Mouse (Mus musculus): ENCODE results near the gene Mapkap1.

Gene Mapkap1

DNA sequence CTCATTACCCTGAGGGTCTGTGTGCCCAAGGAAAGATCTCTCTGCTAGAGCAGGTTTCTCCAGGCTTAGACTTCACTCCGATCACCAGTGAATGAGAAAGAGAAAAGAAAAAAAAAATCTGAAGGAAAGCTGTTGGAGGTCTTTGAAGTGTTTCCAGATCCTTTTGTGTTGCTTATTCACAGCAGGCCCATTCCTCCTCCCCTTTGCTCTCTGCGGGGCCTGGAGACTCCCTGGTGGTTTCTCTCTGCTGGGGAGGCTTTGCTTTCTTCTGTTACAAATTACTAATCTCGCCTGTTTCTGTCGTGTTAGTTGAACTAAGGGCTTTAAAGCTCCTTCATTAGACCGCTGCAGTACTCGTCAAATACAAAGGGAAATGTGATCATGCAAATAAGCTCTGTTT, 163.8 kb downstream of the Mapkap1 start:
- in situ Hi-C loops (cut with MboI, MseI): no loop called here

GRCm38 (mm10) chr2:34571096-34571495, 164.5 kb downstream of the Mapkap1 start:
- in situ Hi-C loops (cut with MboI, MseI): no loop called here

DNA sequence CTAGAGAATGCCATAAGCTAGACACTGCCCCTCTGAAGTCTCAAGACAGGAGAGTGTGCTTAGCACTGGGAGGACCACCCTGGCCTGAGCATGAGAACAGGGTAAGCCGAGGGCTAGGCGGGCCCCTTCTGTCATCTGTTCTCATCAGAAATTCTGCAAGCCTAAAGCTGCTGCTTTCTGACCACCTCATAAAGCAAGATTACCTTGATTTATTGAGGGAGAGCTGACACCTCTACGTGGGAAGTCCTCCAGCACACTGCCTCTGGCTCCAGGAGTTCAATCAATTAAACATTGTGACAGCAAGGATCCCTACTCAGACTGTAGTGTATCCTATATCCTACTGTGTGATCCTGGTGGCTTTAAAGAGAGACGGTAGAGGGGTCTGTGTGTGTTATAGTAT, 166.5 kb downstream of the Mapkap1 start:
- in situ Hi-C loops (cut with MboI, MseI): no loop called here

DNA sequence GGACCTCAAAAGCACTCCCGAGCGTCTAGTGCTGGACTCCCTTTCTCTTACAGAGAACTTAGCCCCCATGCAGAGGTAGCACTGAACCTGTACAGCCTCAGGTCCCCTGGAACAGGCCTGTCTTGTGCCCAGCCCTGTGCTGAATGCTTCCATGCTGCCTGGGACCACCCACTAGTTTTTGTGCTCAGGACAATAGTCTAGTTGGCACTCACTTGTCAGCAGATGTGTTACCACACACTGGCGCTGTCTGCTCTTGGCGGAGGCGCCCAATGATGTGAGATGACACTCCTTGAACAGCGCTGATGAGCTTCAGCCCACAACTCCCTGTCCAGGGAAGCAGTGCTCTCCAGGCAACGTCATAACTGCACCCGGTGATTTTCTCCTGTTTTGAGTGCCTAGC, 182.0 kb downstream of the Mapkap1 start:
- in situ Hi-C loops (cut with MboI, MseI): no loop called here

DNA sequence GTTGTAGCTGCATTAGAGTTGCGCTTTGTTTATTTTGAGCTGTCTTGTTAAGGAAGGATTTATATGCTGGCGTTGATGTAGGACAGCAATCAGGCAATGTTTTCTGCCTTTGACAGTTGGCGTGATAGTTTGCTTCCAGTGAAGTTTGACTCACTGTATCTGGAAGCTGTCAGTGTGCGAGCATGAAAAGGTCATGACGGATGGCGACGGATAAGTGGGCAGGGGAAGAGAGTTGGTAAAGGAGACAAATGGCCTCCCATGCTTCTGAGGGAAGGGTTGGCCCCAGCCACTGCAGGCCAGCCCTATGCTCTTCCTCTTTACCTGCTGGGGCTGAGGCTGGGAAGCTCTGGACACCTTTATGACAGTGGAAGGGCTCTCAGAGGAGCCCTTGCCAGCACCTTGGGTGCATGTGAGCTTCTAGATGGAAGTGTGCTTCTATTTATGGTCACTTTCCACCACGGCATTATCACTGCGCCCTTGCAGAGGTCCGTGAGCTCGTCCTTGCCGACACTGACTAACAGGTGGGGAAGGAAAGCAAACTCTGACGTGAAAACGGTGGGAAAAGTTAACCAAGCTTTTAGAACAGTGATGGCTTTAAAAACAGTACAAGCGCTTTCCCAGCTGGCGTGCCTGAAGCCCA, 185.3 kb downstream of the Mapkap1 start:
- in situ Hi-C loops (cut with MboI, MseI): no loop called here

DNA sequence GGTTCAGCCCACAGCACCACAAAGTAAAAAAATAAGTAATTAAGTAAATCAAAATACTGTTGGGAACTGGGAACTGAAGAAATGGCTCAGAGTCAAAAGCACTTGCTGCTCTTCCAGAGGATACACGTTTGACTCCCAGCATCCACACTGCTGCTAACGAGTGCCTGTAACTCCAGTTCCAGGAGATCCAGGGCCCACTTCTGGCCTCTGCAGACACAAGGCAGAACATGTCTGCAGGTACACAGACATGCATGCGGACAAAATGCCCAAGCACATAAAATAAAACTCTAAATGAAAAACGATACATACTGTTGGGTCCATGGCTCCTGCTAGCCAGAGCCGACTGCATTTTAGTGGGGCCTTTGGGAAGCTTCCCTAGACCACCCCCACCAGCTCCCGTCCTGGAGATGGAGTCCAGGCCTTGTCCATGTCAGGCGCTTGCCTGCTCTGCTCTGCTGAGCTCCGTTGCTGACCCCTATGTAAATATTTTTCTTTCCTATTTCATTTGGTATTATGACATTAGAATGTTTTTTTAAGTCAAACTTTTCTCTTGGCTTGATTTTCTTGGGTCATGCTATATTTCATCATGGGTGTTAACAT, 185.9 kb downstream of the Mapkap1 start:
- in situ Hi-C loops (cut with MboI, MseI): no loop called here

- in situ Hi-C loops (cut with MboI, MseI): no loop called here
These were observed 187.4 kb downstream of the Mapkap1 start for GRCm38 (mm10) chr2:34594001-34594400.

GRCm38 (mm10) chr2:34599606-34600255, 193.2 kb downstream of the Mapkap1 start:
- in situ Hi-C loops (cut with MboI, MseI): no loop called here

GRCm38 (mm10) chr2:34600734-34601133, 194.2 kb downstream of the Mapkap1 start:
- in situ Hi-C loops (cut with MboI, MseI): no loop called here

- in situ Hi-C loops (cut with MboI, MseI): no loop called here
These were observed 195.6 kb downstream of the Mapkap1 start for GRCm38 (mm10) chr2:34602111-34602541.

GRCm38 (mm10) chr2:34602896-34603295, 196.3 kb downstream of the Mapkap1 start:
- in situ Hi-C loops (cut with MboI, MseI): no loop called here

GRCm38 (mm10) chr2:34603653-34604214, 197.2 kb downstream of the Mapkap1 start:
- in situ Hi-C loops (cut with MboI, MseI): no loop called here

DNA sequence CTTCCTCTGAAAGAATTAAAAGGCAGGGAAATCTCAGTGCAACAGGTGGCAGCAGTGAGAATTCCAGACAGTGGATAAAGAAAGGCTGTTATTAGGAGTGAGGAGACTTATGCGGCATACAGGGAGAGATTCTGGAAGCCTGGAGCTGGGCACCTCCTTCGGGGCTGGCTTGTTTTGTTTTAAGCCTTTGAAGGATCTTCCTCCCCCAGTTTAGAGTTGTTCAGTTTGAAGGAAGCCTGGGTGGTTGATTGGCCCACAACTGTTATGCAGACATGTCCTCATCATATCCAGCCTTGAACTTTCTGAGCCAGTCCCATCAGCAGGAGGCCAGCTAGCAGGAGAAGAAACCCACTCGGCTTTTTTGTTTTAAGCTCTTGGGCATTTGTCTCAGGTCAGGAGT, 198.5 kb downstream of the Mapkap1 start:
- in situ Hi-C loops (cut with MboI, MseI): no loop called here

DNA sequence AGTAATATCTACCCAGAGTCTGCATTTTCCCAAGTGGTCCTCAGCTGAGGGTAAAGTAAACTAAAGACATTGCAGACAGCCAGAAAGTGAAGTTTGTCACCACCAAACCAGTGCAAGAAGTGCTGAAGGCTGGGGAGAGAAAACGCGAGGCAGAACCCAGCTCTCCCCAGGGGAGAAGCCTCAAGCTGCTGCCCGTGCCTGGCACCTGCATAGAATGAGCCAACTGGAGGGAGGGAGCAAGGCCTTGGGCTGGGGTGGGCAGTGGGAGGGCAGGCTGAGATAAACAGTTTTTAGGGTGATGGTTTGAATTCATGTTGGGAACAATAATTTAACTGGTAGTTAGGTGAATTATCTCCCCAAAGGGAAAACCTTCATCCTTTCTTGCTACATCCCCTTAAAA, 202.3 kb downstream of the Mapkap1 start:
- in situ Hi-C loops (cut with MboI, MseI): no loop called here

GRCm38 (mm10) chr2:34609516-34609915, 202.9 kb downstream of the Mapkap1 start:
- in situ Hi-C loops (cut with MboI, MseI): no loop called here

DNA sequence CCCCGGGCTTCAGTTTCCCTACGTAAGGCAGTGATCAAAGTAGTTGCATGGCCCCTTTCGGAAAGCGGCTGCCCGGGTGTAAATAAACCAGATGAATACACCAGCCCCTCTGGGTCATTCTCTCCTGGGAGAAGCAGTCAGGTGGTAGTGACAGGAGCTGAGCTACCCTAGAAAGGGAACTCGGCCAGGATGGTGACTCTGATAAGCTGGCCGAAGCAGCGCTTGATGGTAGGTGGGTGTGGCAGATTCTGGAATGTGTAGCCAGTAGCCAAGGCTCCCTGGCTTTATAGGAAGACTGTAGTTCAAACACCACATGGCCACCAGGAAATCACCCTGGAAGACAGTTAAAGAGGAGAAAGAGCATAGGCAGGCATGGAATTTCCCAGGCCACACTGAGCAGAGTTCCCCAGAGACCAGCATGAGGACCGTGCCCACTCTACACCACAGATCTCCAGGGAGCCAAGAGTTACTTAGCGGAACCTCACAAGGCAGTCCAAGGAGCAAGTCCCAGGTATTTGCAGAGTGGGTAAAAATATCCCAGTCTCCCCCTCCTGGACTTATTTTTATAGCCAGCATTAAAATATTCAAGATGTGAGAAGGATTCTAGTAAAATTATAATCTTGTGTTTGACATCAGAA, 214.3 kb downstream of the Mapkap1 start:
- in situ Hi-C loops (cut with MboI, MseI): no loop called here

DNA sequence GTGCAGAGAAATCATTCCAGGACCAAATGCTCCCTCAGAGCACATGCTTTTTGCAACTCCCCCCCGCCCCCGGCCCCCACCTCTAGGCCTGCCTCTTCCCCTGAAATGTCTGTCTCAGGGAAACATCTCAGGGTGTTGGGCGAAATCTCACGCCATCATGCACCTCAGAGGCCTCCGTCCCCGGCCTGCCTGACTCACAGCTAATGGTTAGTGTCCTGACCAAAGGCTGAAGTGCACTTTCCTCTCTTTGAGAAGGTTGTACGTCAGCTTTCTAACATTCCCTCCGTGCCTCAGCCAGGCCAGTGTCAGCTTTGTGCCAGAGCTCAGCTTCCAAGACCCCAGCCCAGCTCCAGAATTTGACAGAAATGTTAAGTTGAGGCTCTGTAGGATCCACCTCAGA, 214.9 kb downstream of the Mapkap1 start:
- in situ Hi-C loops (cut with MboI, MseI): no loop called here

DNA sequence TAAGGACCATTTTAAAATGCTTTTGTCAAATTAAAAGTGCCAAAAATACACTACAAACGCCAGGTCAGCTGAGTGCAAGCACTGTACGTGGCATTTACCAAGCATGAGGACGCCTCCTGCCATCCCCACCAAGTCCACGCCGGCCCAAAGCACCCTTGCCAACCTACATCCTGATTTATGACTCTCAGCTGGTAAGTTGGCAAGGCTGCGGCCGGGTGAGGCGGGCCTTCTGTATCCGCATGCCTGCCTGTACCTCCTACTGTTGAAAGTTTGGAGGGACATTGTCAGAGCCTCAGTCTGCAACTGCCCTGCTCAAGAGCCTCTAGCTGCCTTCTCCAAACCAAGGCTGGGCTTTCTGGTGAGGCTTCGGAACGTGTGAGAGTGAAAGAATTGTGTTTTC, 215.9 kb downstream of the Mapkap1 start:
- in situ Hi-C loops (cut with MboI, MseI): no loop called here

- in situ Hi-C loops (cut with MboI, MseI): no loop called here
These were observed 216.6 kb downstream of the Mapkap1 start for GRCm38 (mm10) chr2:34623181-34623580.

DNA sequence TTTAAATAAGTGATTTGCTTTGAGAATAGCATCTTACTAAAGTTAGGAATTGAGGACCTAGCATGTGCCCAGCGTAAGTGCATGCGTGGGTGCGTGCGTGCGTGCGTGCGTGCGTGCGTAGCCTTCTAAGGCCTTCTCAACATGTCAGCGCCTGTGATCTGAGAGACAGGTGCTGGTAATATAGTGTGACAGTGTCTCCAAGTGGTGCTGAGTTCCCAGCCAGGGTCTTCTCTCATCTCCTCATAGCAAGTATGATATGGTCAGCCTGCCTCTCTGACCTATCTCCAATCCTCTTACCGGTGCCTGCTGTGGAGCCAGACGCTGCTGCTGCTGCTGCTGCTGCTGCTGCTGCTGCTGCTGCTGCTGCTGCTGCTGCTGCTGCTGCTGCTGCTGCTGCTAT, 217.5 kb downstream of the Mapkap1 start:
- in situ Hi-C loops (cut with MboI, MseI): no loop called here

GRCm38 (mm10) chr2:34627328-34628226, 221.0 kb downstream of the Mapkap1 start:
- in situ Hi-C loops (cut with MboI, MseI): no loop called here
